Mouse (Mus musculus): ENCODE results near the gene 4930451I11Rik.
A peak's percentile ranks its signal among the peaks of the same experiment; 100 is the strongest.

The 4930451I11Rik gene

GRCm38 (mm10) chr7:126799468-126800268, 31.8 kb downstream of the 4930451I11Rik start:
- DNase-seq (ENCODE audit: low spot score), result peak; percentile 46

- DNase-seq (ENCODE audit: low spot score), result peak; percentile 98
Measured at GRCm38 (mm10) chr7:126799050-126799467, 32.4 kb downstream of the 4930451I11Rik start.

- no peak for DNase-seq (ENCODE audit: low spot score)
Measured at GRCm38 (mm10) chr7:126798127-126799049, 33.1 kb downstream of the 4930451I11Rik start.

GRCm38 (mm10) chr7:126797411-126798126, 33.9 kb downstream of the 4930451I11Rik start, which contains the start of gene Fam57b:
Fam57b (plus strand) TSS chr7:126797668.
- DNase-seq (ENCODE audit: low spot score), result no peak

GRCm38 (mm10) chr7:126796350-126796932, 35.0 kb downstream of the 4930451I11Rik start:
- peak; percentile 78 for DNase-seq (ENCODE audit: low spot score)

GRCm38 (mm10) chr7:126795387-126796317, 35.8 kb downstream of the 4930451I11Rik start:
- no peak for DNase-seq (ENCODE audit: low spot score)

- DNase-seq (ENCODE audit: low spot score), result no peak
Measured at GRCm38 (mm10) chr7:126794271-126794605, 37.2 kb downstream of the 4930451I11Rik start.

- no peak for DNase-seq (ENCODE audit: low spot score)
Measured at GRCm38 (mm10) chr7:126793456-126794270, 37.8 kb downstream of the 4930451I11Rik start.

- DNase-seq (ENCODE audit: low spot score), result no peak
Measured at GRCm38 (mm10) chr7:126792721-126793443, 38.6 kb downstream of the 4930451I11Rik start.

- DNase-seq (ENCODE audit: low spot score), result peak; percentile 96
Measured at GRCm38 (mm10) chr7:126791851-126792720, 39.4 kb downstream of the 4930451I11Rik start, which contains the start of gene Ppp4c. Ppp4c (minus strand) TSS chr7:126792496.

- no peak for DNase-seq (ENCODE audit: low spot score)
Measured at GRCm38 (mm10) chr7:126789141-126789540, 42.3 kb downstream of the 4930451I11Rik start.

GRCm38 (mm10) chr7:126786142-126786541, 45.3 kb downstream of the 4930451I11Rik start:
- DNase-seq (ENCODE audit: low spot score), result no peak

- no peak for DNase-seq (ENCODE audit: low spot score)
Measured at GRCm38 (mm10) chr7:126785056-126785455, 46.4 kb downstream of the 4930451I11Rik start.

GRCm38 (mm10) chr7:126784469-126784868, 47.0 kb downstream of the 4930451I11Rik start:
- no peak for DNase-seq (ENCODE audit: low spot score)

GRCm38 (mm10) chr7:126782693-126783092, 48.7 kb downstream of the 4930451I11Rik start:
- no peak for DNase-seq (ENCODE audit: low spot score)

GRCm38 (mm10) chr7:126781661-126782370, 49.6 kb downstream of the 4930451I11Rik start:
- no peak for DNase-seq (ENCODE audit: low spot score)

GRCm38 (mm10) chr7:126780971-126781635, 50.3 kb downstream of the 4930451I11Rik start, which contains the start of gene Tbx6:
Tbx6 (plus strand) TSS chr7:126781483.
- no peak for DNase-seq (ENCODE audit: low spot score)

All from layer of hippocampus, adult 11-12 months (tissue).